Mouse (Mus musculus): ENCODE measurements around the gene Tmem88.

DNA sequence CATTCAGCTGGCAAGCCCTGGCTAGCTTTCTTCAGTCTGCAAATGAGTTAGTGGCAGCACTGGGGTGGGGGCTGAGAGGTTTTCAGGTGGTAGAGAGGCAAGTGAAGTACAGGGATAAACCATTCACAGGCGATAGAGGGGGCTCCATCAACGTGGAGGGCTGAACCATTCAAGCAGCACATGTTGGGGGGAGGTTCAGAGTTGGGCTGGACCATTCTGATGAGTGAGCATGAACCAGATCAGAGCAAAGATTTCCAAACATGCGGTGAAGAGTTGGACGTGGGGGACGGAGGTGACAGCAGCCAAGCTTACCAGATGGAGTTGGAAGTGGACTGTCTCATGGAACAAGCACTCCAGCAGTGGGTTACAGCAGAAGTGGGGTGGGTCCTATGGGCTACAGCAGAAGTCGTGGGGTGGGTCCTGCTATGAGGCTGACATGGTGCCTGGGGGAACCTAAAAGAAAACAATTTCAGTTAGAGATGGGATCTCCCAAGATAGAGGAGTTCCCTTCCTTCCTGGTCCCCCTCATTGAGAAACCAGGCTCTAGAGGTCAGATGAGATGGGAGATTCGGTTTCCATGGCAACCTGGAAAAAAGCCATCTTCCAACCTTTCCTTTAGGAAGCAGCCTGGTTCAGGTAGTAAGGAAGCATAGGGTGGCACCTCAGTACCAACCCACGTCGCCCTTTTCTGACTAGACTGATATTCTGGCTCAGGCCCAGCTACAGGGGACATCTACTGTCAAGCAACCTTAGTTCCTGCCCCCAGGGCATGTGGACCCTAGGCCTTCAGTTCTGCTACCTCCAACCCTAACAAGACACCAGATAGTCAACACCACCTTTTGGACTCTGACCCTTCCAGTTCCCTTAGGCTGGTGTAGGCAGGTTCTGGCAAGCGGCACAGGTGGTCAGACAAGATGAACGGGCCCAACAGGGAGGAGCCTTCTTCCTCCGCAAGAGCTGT is 15.5 kb upstream of the Tmem88 start, which contains the start of gene Kdm6b:
- TF ChIP-seq ZC3H11A (IDR thresholded peaks at IDR 0.05; ENCODE audit: borderline replicate concordance, low read depth, low read length) (no peak), HCFC1 (IDR thresholded peaks at IDR 0.05; ENCODE audit: borderline replicate concordance, insufficient read depth, low read length) (no peak), CHD2 (IDR thresholded peaks at IDR 0.05; ENCODE audit: low read depth, low read length) (no peak), ZNF384 (IDR thresholded peaks at IDR 0.05; ENCODE audit: low read depth, low read length) (no peak), MAFK (IDR thresholded peaks at IDR 0.05; ENCODE audit: insufficient read depth, low read depth, low read length) (no peak)
